9 mouse cellular contexts compared by ENCODE assay signal in genomic region chr4:57451896-57452295, GRCm38 (mm10). TPM values are rescaled to one million over a fixed set of nuclear protein-coding genes. Genes with fewer than 3 reads are reported as not detected.
A peak's percentile ranks its signal among the peaks of the same experiment; 100 is the strongest.
DNase-seq lines count a peak whose midpoint lies in the region; ATAC-seq lines count a peak whose summit lies in the region.
"Had no signal": no experiment of that assay in that cellular context is flagged by ENCODE, and none has a peak within 500 bp of the region (broad histone marks: within the 10 kb centered on the region; RNA-seq: fewer than 3 reads in every experiment).

No protein-coding gene starts in this region.

- H3K9me3 ChIP-seq in midbrain, embryonic 10.5 days (replicated peaks): no peaks in the 10 kb centered on the region
- H3K9me3 ChIP-seq in midbrain, embryonic 16.5 days (replicated peaks; ENCODE audit: control insufficient read depth, low read length, poor library complexity, severe bottlenecking): no peaks in the 10 kb centered on the region
- H3K9me3 ChIP-seq in heart, embryonic 14.5 days (ENCODE audit: control insufficient read depth, low read length): no peaks in the 10 kb centered on the region
- no peaks in the 10 kb centered on the region for H3K9me3 ChIP-seq in limb, embryonic 11.5 days (ENCODE audit: control insufficient read depth, low read length)
- H3K9me3 ChIP-seq: heart, embryonic 15.5 days had no signal

- H3K4me1 ChIP-seq in midbrain, embryonic 10.5 days: no peaks in the 10 kb centered on the region
- H3K4me1 ChIP-seq in midbrain, embryonic 16.5 days (ENCODE audit: control insufficient read depth, insufficient read depth, low read length): no peaks in the 10 kb centered on the region
- H3K4me1 ChIP-seq in heart, embryonic 14.5 days (ENCODE audit: control insufficient read depth in 2 of 2, insufficient read depth in 2 of 2, low read length in 2 of 2): peaks cover 0 to 4% of the 10 kb centered on the region in 2 experiments; a peak in 1 of 4 replicates
- no peaks in the 10 kb centered on the region for H3K4me1 ChIP-seq in limb, embryonic 11.5 days (ENCODE audit: control insufficient read depth, insufficient read depth, low read length)
- H3K4me1 ChIP-seq: heart, embryonic 15.5 days had no signal

- DNase-seq in midbrain, embryonic 10.5 days (ENCODE audit: low spot score): peak; percentile 55
- peak; percentile 28 for DNase-seq in WW6 (ENCODE audit: low read depth, low spot score)
- DNase-seq in cerebellum, adult 8-10 months: peak; percentile 53
- peak; percentile 76 for DNase-seq in limb, embryonic 11.5 days (ENCODE audit: low spot score)
- DNase-seq in skeletal muscle tissue, adult 2 months (ENCODE audit: low read depth, low spot score): peak; percentile 21
- no peak for DNase-seq in spleen, adult 12 weeks (ENCODE audit: low spot score)

- no peaks in the 10 kb centered on the region for H3K27me3 ChIP-seq in midbrain, embryonic 10.5 days (ENCODE audit: low read depth, poor library complexity, severe bottlenecking)
- no peaks in the 10 kb centered on the region for H3K27me3 ChIP-seq in midbrain, embryonic 16.5 days (ENCODE audit: control insufficient read depth, insufficient read depth, low read depth, low read length)
- H3K27me3 ChIP-seq in heart, embryonic 14.5 days (ENCODE audit: control insufficient read depth, insufficient read depth, low read length): no peaks in the 10 kb centered on the region
- H3K27me3 ChIP-seq in limb, embryonic 11.5 days (ENCODE audit: control insufficient read depth, insufficient read depth, low read length): no peaks in the 10 kb centered on the region
- H3K27me3 ChIP-seq: heart, embryonic 15.5 days had no signal

- no peaks in the 10 kb centered on the region for H3K36me3 ChIP-seq in midbrain, embryonic 10.5 days
- no peaks in the 10 kb centered on the region for H3K36me3 ChIP-seq in midbrain, embryonic 16.5 days (ENCODE audit: control insufficient read depth, insufficient read depth, low read length)
- no peaks in the 10 kb centered on the region for H3K36me3 ChIP-seq in heart, embryonic 14.5 days (ENCODE audit: control insufficient read depth, insufficient read depth, low read length)
- H3K36me3 ChIP-seq in limb, embryonic 11.5 days (ENCODE audit: control insufficient read depth, insufficient read depth, low read length): no peaks in the 10 kb centered on the region
- H3K36me3 ChIP-seq: heart, embryonic 15.5 days had no signal

- ATAC-seq in midbrain, embryonic 16.5 days: no peak
- ATAC-seq in heart, embryonic 14.5 days (ENCODE audit: insufficient number of reproducible peaks, insufficient read depth, low FRiP score, low read depth): 0 out of 2 replicates have a peak, but pooled peaks have one; percentile 56
- no peak for ATAC-seq in limb, embryonic 11.5 days (ENCODE audit: insufficient number of reproducible peaks, low FRiP score, low TSS enrichment, low read depth)

- H3K9ac ChIP-seq in midbrain, embryonic 16.5 days (ENCODE audit: low read depth, low read length): no peak overlapping the region
- no peak overlapping the region for H3K9ac ChIP-seq in heart, embryonic 14.5 days (ENCODE audit: low read length)
- no peak overlapping the region for H3K9ac ChIP-seq in limb, embryonic 11.5 days (ENCODE audit: low read length)
- H3K9ac ChIP-seq: heart, embryonic 15.5 days had no signal

- 38% methylated on average over 3 of the region's 3 CpGs for WGBS in midbrain, embryonic 10.5 days
- WGBS in midbrain, embryonic 16.5 days: 32% methylated on average over 3 of the region's 3 CpGs
- WGBS in heart, embryonic 14.5 days: 23% methylated on average over 3 of the region's 3 CpGs
- 30% methylated on average over 3 of the region's 3 CpGs for WGBS in limb, embryonic 11.5 days

- no peak overlapping the region for H3K4me2 ChIP-seq in midbrain, embryonic 16.5 days (ENCODE audit: low read length)
- no peak overlapping the region for H3K4me2 ChIP-seq in heart, embryonic 14.5 days (ENCODE audit: low read length)
- H3K4me2 ChIP-seq in limb, embryonic 11.5 days (ENCODE audit: low read depth, severe bottlenecking): no peak overlapping the region
- H3K4me2 ChIP-seq: heart, embryonic 15.5 days had no signal

- no peak overlapping the region for H3K27ac ChIP-seq in midbrain, embryonic 10.5 days (replicated peaks)
- no peak overlapping the region for H3K27ac ChIP-seq in midbrain, embryonic 16.5 days (ENCODE audit: low read length)
- no peak overlapping the region for H3K27ac ChIP-seq in heart, embryonic 14.5 days (replicated peaks in 1 of 2; ENCODE audit: control insufficient read depth in 1 of 2, insufficient read depth in 1 of 2, low read depth in 2 of 2, low read length in 2 of 2)
- H3K27ac ChIP-seq in limb, embryonic 11.5 days (replicated peaks; ENCODE audit: low read depth, low read length): no peak overlapping the region
- H3K27ac ChIP-seq: heart, embryonic 15.5 days had no signal

- no peak overlapping the region for H3K4me3 ChIP-seq in midbrain, embryonic 10.5 days
- H3K4me3 ChIP-seq in midbrain, embryonic 16.5 days (ENCODE audit: low read depth, low read length): no peak overlapping the region
- H3K4me3 ChIP-seq in heart, embryonic 14.5 days (ENCODE audit: control insufficient read depth in 1 of 2, insufficient read depth in 1 of 2, low read depth in 1 of 2, low read length in 2 of 2): no peak overlapping the region
- H3K4me3 ChIP-seq in limb, embryonic 11.5 days (ENCODE audit: low read depth, low read length): no peak overlapping the region
- H3K4me3 ChIP-seq: heart, embryonic 15.5 days had no signal

RNA-seq across cellular contexts. Expression of gene Palm2, which starts 17.8 kb away (rescaled TPM):
- 2.4 and 3.0 TPM in 2 replicates for polyA plus RNA-seq in midbrain, embryonic 10.5 days (2016; fragmentation: Nextera tagmentation; extraction: Ambion mirVana)
- 20.6 and 21.7 TPM in 2 replicates for polyA plus RNA-seq in midbrain, embryonic 16.5 days (2015; fragmentation: Nextera tagmentation; extraction: Ambion mirVana)
- 20.9 and 21.0 TPM in 2 replicates for polyA plus RNA-seq in heart, embryonic 14.5 days (2014; fragmentation: Nextera tagmentation; extraction: Ambion mirVana)
- polyA plus RNA-seq in limb, embryonic 11.5 days (2014; fragmentation: Nextera tagmentation; extraction: Ambion mirVana): 4.1 and 4.8 TPM in 2 replicates
